10 mouse cellular contexts compared by ENCODE assay signal in genomic region chr2:181220361-181220760, GRCm38 (mm10). TPM values are rescaled to one million over a fixed set of nuclear protein-coding genes. Genes with fewer than 3 reads are reported as not detected.
DNase-seq lines count a peak whose midpoint lies in the region; ATAC-seq lines count a peak whose summit lies in the region.
"Had no signal": no experiment of that assay in that cellular context is flagged by ENCODE, and none has a peak within 500 bp of the region (broad histone marks: within the 10 kb centered on the region; RNA-seq: fewer than 3 reads in every experiment).

No protein-coding gene starts in this region.

- no peaks in the 10 kb centered on the region for H3K36me3 ChIP-seq in limb, embryonic 11.5 days (ENCODE audit: control insufficient read depth, insufficient read depth, low read length)

- H3K27me3 ChIP-seq in limb, embryonic 11.5 days (ENCODE audit: control insufficient read depth, insufficient read depth, low read length), result no peaks in the 10 kb centered on the region

- H3K4me2 ChIP-seq in limb, embryonic 11.5 days (ENCODE audit: low read depth, severe bottlenecking), result peak overlapping the region; percentile 45

- WGBS in limb, embryonic 11.5 days, result 31% methylated on average over 2 of the region's 2 CpGs

- DNase-seq in cerebellum, adult 9-10 months, result peak; percentile 33
- DNase-seq in thymus, postnatal 14 days, result peak; percentile 28
- DNase-seq in thymus, postnatal 25 days, result no peak
- no peak for DNase-seq in limb, embryonic 11.5 days (ENCODE audit: low spot score)
- no peak for DNase-seq in right cerebral cortex, postnatal 14 days

- peak overlapping the region; percentile 22 for H3K4me3 ChIP-seq in limb, embryonic 11.5 days (ENCODE audit: low read depth, low read length)

- H3K9me3 ChIP-seq in limb, embryonic 11.5 days (ENCODE audit: control insufficient read depth, low read length), result no peaks in the 10 kb centered on the region

- H3K27ac ChIP-seq in limb, embryonic 11.5 days (replicated peaks; ENCODE audit: low read depth, low read length), result peak overlapping the region; percentile 80; the same call in 1 of the 2 replicates

- no peak overlapping the region for H3K9ac ChIP-seq in limb, embryonic 11.5 days (ENCODE audit: low read length)

- no peak for ATAC-seq in cerebellum, adult (ENCODE audit: insufficient number of reproducible peaks, low FRiP score, low TSS enrichment)
- no peak for ATAC-seq in limb, embryonic 11.5 days (ENCODE audit: insufficient number of reproducible peaks, low FRiP score, low TSS enrichment, low read depth)
- ATAC-seq in megakaryocyte-erythroid progenitor cell, adult 5-6 weeks (replicated peaks; ENCODE audit: low FRiP score, low TSS enrichment, poor library complexity, severe bottlenecking), result no peak
- no peak for ATAC-seq in erythroid progenitor cell, adult 5-6 weeks (replicated peaks; ENCODE audit: low FRiP score, poor library complexity, severe bottlenecking)

- peaks cover 15% of the 10 kb centered on the region; the same call in 1 of the 2 replicates for H3K4me1 ChIP-seq in limb, embryonic 11.5 days (ENCODE audit: control insufficient read depth, insufficient read depth, low read length)

RNA-seq across cellular contexts. Expression of gene Fndc11, which starts 0.5 kb away (rescaled TPM):
- polyA plus RNA-seq in limb, embryonic 11.5 days (2014; fragmentation: Nextera tagmentation; extraction: Ambion mirVana), result 0.17 and 0.69 TPM in 2 replicates
- total RNA-seq in megakaryocyte-erythroid progenitor cell, adult 5-6 weeks (2014; fragmentation: Nextera tagmentation), result not detected in 2 replicates
- total RNA-seq in megakaryocyte-erythroid progenitor cell, adult 5-6 weeks (2017), result not detected in 2 replicates
- 2.5 TPM in 1 of 2 replicates, not detected in the other for total RNA-seq in erythroid progenitor cell, adult 5-6 weeks (2015; ENCODE audit: low replicate concordance)
- not detected in 2 replicates for total RNA-seq in erythroid progenitor cell, adult 5-6 weeks (2017; ENCODE audit: low replicate concordance)
- polyA plus RNA-seq: cortical plate, adult 2 months; neural tube, embryonic 14.5 days had no signal

RNA-seq across cellular contexts. Expression of gene Srms, which starts 7.4 kb away (rescaled TPM):
- 0.94 and 1.4 TPM in 2 replicates for polyA plus RNA-seq in limb, embryonic 11.5 days (2014; fragmentation: Nextera tagmentation; extraction: Ambion mirVana)
- total RNA-seq in megakaryocyte-erythroid progenitor cell, adult 5-6 weeks (2014; fragmentation: Nextera tagmentation), result not detected in 2 replicates
- total RNA-seq in megakaryocyte-erythroid progenitor cell, adult 5-6 weeks (2017), result not detected in 2 replicates
- total RNA-seq in erythroid progenitor cell, adult 5-6 weeks (2015; ENCODE audit: low replicate concordance), result not detected in 2 replicates
- 0.77 TPM in 1 of 2 replicates, not detected in the other for total RNA-seq in erythroid progenitor cell, adult 5-6 weeks (2017; ENCODE audit: low replicate concordance)

RNA-seq across cellular contexts. Expression of gene Ptk6, which starts 17.8 kb away (rescaled TPM):
- 0.04 TPM in 1 of 2 replicates, not detected in the other for polyA plus RNA-seq in limb, embryonic 11.5 days (2014; fragmentation: Nextera tagmentation; extraction: Ambion mirVana)
- not detected in 2 replicates for total RNA-seq in megakaryocyte-erythroid progenitor cell, adult 5-6 weeks (2014; fragmentation: Nextera tagmentation)
- total RNA-seq in megakaryocyte-erythroid progenitor cell, adult 5-6 weeks (2017), result not detected in 2 replicates
- total RNA-seq in erythroid progenitor cell, adult 5-6 weeks (2015; ENCODE audit: low replicate concordance), result not detected in 2 replicates
- not detected in 2 replicates for total RNA-seq in erythroid progenitor cell, adult 5-6 weeks (2017; ENCODE audit: low replicate concordance)
- polyA plus RNA-seq: neural tube, embryonic 14.5 days had no signal

RNA-seq across cellular contexts. Expression of gene Helz2, which starts 21.5 kb away (rescaled TPM):
- 0.99 and 1.2 TPM in 2 replicates for polyA plus RNA-seq in limb, embryonic 11.5 days (2014; fragmentation: Nextera tagmentation; extraction: Ambion mirVana)
- 16.1 and 18.0 TPM in 2 replicates for total RNA-seq in megakaryocyte-erythroid progenitor cell, adult 5-6 weeks (2014; fragmentation: Nextera tagmentation)
- 4.9 and 5.4 TPM in 2 replicates for total RNA-seq in megakaryocyte-erythroid progenitor cell, adult 5-6 weeks (2017)
- 15.1 and 15.5 TPM in 2 replicates for total RNA-seq in erythroid progenitor cell, adult 5-6 weeks (2015; ENCODE audit: low replicate concordance)
- total RNA-seq in erythroid progenitor cell, adult 5-6 weeks (2017; ENCODE audit: low replicate concordance), result 10.1 and 15.4 TPM in 2 replicates

RNA-seq across cellular contexts. Expression of gene Ppdpf, which starts 33.3 kb away (rescaled TPM):
- polyA plus RNA-seq in limb, embryonic 11.5 days (2014; fragmentation: Nextera tagmentation; extraction: Ambion mirVana), result 422 and 444 TPM in 2 replicates
- 73.6 and 95.2 TPM in 2 replicates for total RNA-seq in megakaryocyte-erythroid progenitor cell, adult 5-6 weeks (2014; fragmentation: Nextera tagmentation)
- total RNA-seq in megakaryocyte-erythroid progenitor cell, adult 5-6 weeks (2017), result 67.4 and 68.6 TPM in 2 replicates
- 80.4 and 90.5 TPM in 2 replicates for total RNA-seq in erythroid progenitor cell, adult 5-6 weeks (2015; ENCODE audit: low replicate concordance)
- total RNA-seq in erythroid progenitor cell, adult 5-6 weeks (2017; ENCODE audit: low replicate concordance), result 24.1 and 26.0 TPM in 2 replicates

Comparison
In these comparisons a context has a peak if more than half of its experiments do, and no peak if none do; other contexts are left out.
1. DNase-seq: peak in cerebellum, adult 9-10 months (single experiment) and thymus, postnatal 14 days (single experiment); none in thymus, postnatal 25 days (single experiment), limb, embryonic 11.5 days (single experiment) and right cerebral cortex, postnatal 14 days (single experiment).